Mouse (Mus musculus) cerebellum, adult 2 months (tissue): Measurements from ENCODE around the gene Itgb6. TPM values are rescaled to one million over a fixed set of nuclear protein-coding genes. Genes with fewer than 3 reads are reported as not detected.
A peak's percentile ranks its signal among the peaks of the same experiment; 100 is the strongest.

ENCODE experiments used
- DNase-seq, 2 experiments: peaks; one replicate each; pipeline ENCODE4 v3.0.0; 2021
- H3K27ac ChIP-seq: fragments of 200-500 bp; 2 replicates; pipeline ENCODE4 v1.5.1; 2012; ENCODE audit warnings: low read length, control low read depth, inconsistent platforms; ENCODE audit not compliant: insufficient read depth
- H3K27me3 ChIP-seq: fragments of 200-500 bp; 2 replicates; pipeline ENCODE4 v1.6.1; 2012; ENCODE audit warnings: inconsistent platforms, mild to moderate bottlenecking, low read length, moderate library complexity; ENCODE audit not compliant: control insufficient read depth, insufficient read depth
- H3K4me1 ChIP-seq: fragments of 200-500 bp; 2 replicates; pipeline ENCODE4 v1.6.1; 2011; ENCODE audit warnings: low read length; ENCODE audit not compliant: control insufficient read depth, insufficient read depth
- H3K4me3 ChIP-seq: fragments of 200-500 bp; replicated peaks from 2 replicates; pipeline ENCODE3; 2011; ENCODE audit warnings: mild to moderate bottlenecking, low read depth, low read length, control low read depth; ENCODE audit not compliant: insufficient read depth
- CTCF ChIP-seq: fragments of 200-500 bp; IDR thresholded peaks from 2 replicates; pipeline ENCODE4 v1.5.1; 2011; ENCODE audit warnings: low read depth, mild to moderate bottlenecking, control low read depth, low read length, moderate library complexity, borderline replicate concordance; ENCODE audit not compliant: insufficient read depth
- POLR2A ChIP-seq: fragments of 200-500 bp; IDR thresholded peaks from 2 replicates; pipeline ENCODE4 v1.6.1; 2011; ENCODE audit warnings: low read length, control low read depth, borderline replicate concordance; ENCODE audit not compliant: insufficient read depth
- WGBS: fragments of 180-500 bp; shearing (Covaris S2); methylation state at CpG from one replicate; pipeline ENCODE4 v1.1.7; 2018; 5-methylcytosine and 5-hydroxymethylcytosine counted together
- polyA plus RNA-seq: library from polyadenylated mRNA; depleted of rRNA; stranded (reverse); fragments of >200 nt; gene quantifications from 2 replicates; pipeline ENCODE4 v1.2.3, GENCODE M21; 2012

Itgb6 gene
- polyA plus RNA-seq, 1 experiment = 0.28 TPM

GRCm38 (mm10) chr2:60699591-60699990 lies 22.9 kb downstream of the Itgb6 start:
- peaks cover 3% of the 10 kb centered on the region; the same call in 1 of the 2 replicates for H3K4me1 ChIP-seq
- H3K4me3 ChIP-seq = no peak overlapping the region
- TF ChIP-seq CTCF (no peak), POLR2A (no peak)
- DNase-seq = no peak
- H3K27ac ChIP-seq = no peak overlapping the region
- H3K27me3 ChIP-seq = no peaks in the 10 kb centered on the region
- WGBS = 93% methylated on average over 3 of the region's 3 CpGs

DNA sequence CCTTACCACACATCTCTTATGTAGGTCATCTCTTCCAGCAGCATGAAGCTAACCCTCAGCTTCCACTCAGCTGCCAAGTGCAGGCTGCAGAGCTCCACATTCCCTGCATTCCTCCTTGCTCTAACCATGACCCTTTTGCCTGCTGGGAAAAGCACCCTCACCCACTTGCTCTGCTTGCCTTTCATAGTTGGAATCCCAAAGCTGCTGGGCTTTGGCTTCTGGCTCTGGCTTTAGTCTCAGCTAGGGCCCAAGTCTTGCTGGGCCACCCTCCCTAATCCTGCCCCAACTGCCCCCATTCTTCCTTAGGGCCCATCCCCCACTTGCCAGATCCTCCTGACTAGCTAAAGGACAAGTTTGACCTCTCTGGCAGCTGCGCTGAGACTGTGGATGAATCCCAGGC lies 24.3 kb downstream of the Itgb6 start:
- TF ChIP-seq POLR2A (no peak), CTCF (no peak)
- 80% methylated on average over 1 of the region's 1 CpGs for WGBS
- no peaks in the 10 kb centered on the region for H3K27me3 ChIP-seq
- H3K27ac ChIP-seq = no peak overlapping the region
- H3K4me1 ChIP-seq = peaks cover 3% of the 10 kb centered on the region; the same call in 1 of the 2 replicates
- no peak overlapping the region for H3K4me3 ChIP-seq
- DNase-seq = no peak

DNA sequence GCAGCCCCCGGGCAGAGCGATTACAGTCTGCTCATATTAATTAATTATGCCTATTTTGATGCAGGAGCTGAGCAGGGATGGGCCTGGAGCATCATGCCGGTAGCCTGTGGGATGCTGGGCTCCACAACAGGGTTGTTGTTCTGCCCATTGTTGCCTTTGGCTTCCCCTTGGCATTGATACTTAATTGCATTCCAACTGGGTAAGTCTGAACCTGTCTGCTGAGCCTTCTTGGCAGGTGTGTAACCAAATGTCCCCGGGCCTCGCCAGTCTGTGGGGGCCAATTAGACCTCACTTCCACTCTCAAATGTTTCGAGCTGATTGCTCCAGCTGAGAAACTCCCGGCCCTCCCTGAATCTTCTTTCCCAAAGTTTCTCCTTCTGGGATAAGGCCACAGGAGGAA lies 24.9 kb downstream of the Itgb6 start:
- Histone ChIP-seq H3K27me3 (no peaks in the 10 kb centered on the region), H3K4me3 (no peak overlapping the region), H3K27ac (no peak overlapping the region), H3K4me1 (peaks cover 3% of the 10 kb centered on the region; the same call in 1 of the 2 replicates)
- 15% methylated on average over 7 of the region's 7 CpGs for WGBS
- TF ChIP-seq POLR2A = no peak
- no peak for TF ChIP-seq CTCF
- peak in 1 of 2 experiments; percentile 14 for DNase-seq

DNA sequence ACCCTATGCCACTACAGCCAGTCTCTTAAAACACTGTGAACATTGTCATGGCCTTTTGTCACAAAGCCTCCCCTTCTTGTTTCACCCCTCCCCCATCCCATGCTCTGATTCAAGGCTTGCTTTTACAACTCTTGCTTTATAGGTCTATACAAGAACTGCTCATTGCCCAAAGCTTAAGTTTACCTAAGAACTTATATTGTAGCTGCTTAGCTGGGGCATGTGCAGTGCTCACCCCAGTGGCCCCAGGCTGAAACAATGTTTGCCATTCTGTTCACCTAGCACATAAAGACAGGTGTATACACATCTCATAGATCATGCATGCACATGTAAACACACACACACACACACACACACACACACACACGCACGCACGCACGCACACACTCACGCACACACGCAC lies 25.9 kb downstream of the Itgb6 start:
- Histone ChIP-seq H3K27me3 (no peaks in the 10 kb centered on the region), H3K4me3 (no peak overlapping the region), H3K27ac (no peak overlapping the region), H3K4me1 (peaks cover 3% of the 10 kb centered on the region; the same call in 1 of the 2 replicates)
- TF ChIP-seq CTCF (no peak), POLR2A (no peak)
- DNase-seq = no peak
- WGBS = 98% methylated on average over 6 of the region's 6 CpGs

GRCm38 (mm10) chr2:60695706-60696105 lies 26.7 kb downstream of the Itgb6 start:
- no peak for DNase-seq
- TF ChIP-seq CTCF = no peak
- 94% methylated on average over 8 of the region's 8 CpGs for WGBS
- no peak overlapping the region for H3K4me3 ChIP-seq
- peaks cover 3% of the 10 kb centered on the region; the same call in 1 of the 2 replicates for H3K4me1 ChIP-seq
- H3K27ac ChIP-seq = no peak overlapping the region
- no peaks in the 10 kb centered on the region for H3K27me3 ChIP-seq

GRCm38 (mm10) chr2:60694563-60694962 lies 27.9 kb downstream of the Itgb6 start:
- no peak overlapping the region for H3K27ac ChIP-seq
- no peak overlapping the region for H3K4me3 ChIP-seq
- TF ChIP-seq CTCF (no peak), POLR2A (no peak)
- peaks cover 3% of the 10 kb centered on the region; the same call in 1 of the 2 replicates for H3K4me1 ChIP-seq
- no peaks in the 10 kb centered on the region for H3K27me3 ChIP-seq
- WGBS = 80% methylated on average over 8 of the region's 8 CpGs
- DNase-seq = no peak

DNA sequence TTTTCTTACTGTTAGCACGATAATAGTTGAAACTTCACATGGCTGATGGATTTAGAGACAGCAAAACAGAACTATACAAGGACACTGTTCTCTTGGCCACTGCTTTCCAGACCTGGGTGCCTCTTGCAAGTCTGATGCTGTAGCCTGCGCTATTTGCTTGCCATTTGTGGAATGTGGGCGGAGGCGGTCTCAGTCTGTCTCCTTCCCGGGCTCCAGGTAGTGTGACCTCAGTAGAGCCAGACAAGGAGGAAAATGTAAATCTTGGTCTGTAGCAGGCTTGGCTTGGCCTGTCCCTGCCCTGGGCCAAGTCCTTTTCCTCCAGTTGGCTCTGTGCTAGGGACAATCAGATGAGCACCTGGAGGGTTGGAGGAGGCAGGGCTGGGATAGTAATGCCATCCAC lies 30.2 kb downstream of the Itgb6 start:
- DNase-seq = no peak
- H3K27ac ChIP-seq = no peak overlapping the region
- WGBS = 57% methylated on average over 5 of the region's 5 CpGs
- H3K4me3 ChIP-seq = no peak overlapping the region
- H3K27me3 ChIP-seq = no peaks in the 10 kb centered on the region
- TF ChIP-seq CTCF (no peak), POLR2A (no peak)
- peaks cover 3% of the 10 kb centered on the region; the same call in 1 of the 2 replicates for H3K4me1 ChIP-seq

DNA sequence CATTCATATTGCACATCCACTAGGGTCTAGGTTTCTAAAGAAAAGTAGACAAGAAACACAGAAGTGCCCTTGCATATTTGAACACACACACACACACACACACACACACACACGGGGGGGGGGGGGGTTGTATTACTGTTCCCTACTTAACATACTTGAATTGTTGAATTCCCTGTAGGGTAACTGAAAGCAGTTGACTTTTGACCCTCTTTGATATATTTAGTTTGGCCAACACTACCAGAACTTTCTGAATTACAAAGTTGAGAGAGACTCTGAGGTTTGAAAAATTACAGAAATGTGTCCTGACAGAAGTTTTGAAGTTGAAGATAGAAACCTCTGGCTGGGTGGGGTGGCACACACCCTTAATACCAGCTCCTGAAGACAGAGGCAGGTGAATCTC lies 32.2 kb downstream of the Itgb6 start:
- no peaks in the 10 kb centered on the region for H3K27me3 ChIP-seq
- 52% methylated on average over 1 of the region's 1 CpGs for WGBS
- no peak overlapping the region for H3K4me3 ChIP-seq
- peaks cover 3% of the 10 kb centered on the region; the same call in 1 of the 2 replicates for H3K4me1 ChIP-seq
- no peak for TF ChIP-seq POLR2A
- no peak for TF ChIP-seq CTCF
- DNase-seq = no peak
- no peak overlapping the region for H3K27ac ChIP-seq
